Mouse (Mus musculus): ENCODE measurements around the gene Ggt5.

Gene Ggt5

DNA sequence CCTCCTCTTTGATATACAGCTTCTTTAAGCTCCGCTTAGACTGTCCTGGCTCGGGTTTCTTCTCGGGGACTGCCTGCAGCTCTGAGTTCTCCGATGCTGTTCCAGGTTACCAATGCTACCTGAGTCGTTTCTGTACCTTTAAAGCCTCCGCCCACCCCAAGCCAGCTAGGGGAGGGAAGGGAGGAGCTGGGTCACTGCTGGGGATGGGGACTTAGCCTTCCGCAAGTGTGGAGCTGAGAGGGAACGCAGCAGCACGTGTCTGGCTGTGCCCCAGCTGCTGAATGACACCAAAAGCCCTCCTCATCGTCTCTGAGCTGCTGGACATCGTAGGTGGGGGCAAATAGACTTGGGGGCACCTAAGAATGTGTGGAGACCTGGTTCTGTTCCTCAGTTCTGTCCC, 20.7 kb upstream of the Ggt5 start:
- DNase-seq (ENCODE audit: low spot score in 2 of 2) = no peak

- DNase-seq (ENCODE audit: low spot score in 2 of 2) = no peak
These were observed 20.3 kb upstream of the Ggt5 start for GRCm38 (mm10) chr10:75568851-75569250.

- DNase-seq (ENCODE audit: low spot score in 2 of 2) = no peak
These were observed 18.0 kb upstream of the Ggt5 start for GRCm38 (mm10) chr10:75570981-75571657.

- no peak for DNase-seq (ENCODE audit: low spot score in 2 of 2)
These were observed 17.2 kb upstream of the Ggt5 start for GRCm38 (mm10) chr10:75571937-75572336.

DNA sequence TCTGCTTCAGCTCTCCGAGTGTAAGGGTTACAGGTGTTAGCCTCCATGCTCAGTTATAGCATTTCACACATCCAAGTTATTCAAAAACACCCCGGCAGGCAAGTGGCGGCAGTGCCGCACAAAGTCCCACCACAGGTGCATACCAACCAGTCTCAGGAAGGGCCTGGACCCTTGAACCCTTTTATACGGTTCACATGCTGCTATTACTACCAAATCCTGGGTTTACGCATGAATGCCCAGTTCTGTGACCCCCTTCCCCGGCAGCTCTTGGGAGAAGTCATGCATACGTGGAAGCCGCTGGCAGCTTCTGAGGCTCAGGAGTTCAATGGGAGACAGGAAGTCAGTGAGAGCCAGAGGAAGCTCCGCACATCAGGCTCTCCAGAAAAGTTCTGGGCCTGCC, 16.0 kb upstream of the Ggt5 start:
- DNase-seq (ENCODE audit: low spot score in 2 of 2) = no peak

GRCm38 (mm10) chr10:75573965-75574364, 15.2 kb upstream of the Ggt5 start:
- DNase-seq (ENCODE audit: low spot score in 2 of 2) = no peak

- DNase-seq (ENCODE audit: low spot score in 2 of 2) = no peak
These were observed 10.0 kb upstream of the Ggt5 start for GRCm38 (mm10) chr10:75579129-75579528.

GRCm38 (mm10) chr10:75585876-75586552, 3.1 kb upstream of the Ggt5 start:
- DNase-seq (ENCODE audit: low spot score in 2 of 2) = peak; percentile 74 to 88

DNA sequence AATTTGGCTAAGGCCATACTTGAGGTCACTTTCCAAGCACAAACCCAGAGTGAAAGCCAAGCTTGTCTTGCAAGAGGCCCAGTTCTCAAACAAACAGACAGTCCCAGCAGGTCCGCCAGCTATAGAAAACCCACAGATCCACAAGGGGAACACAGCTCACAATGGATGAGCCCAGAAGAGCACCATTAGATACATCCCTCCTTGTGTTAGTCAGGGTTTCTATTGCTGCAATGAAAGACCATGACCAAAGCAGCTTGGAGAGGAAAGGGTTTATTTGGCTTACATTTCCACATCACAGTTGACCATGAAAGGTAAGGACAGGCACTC, 2.6 kb upstream of the Ggt5 start:
- no peak for DNase-seq (ENCODE audit: low spot score in 2 of 2)

DNA sequence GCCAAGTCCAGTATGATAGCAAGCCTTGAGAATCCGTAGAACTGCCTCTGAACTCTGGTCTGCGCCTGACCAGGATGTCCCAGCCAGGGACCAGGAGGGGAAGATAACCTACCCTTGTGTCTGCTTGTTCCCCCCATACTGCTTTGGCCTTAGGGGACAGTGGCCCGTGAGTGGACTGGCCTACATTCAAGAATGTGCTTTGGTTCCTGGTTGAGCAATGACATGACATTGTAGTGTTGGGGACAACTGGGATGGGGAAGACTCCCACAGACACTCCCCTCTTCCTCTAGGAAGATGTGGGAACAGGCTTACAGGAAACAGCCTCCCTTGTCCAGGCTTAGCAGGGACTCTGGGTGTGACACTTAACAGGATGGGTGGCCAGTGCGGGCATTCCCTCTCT, 1.4 kb upstream of the Ggt5 start:
- no peak for DNase-seq (ENCODE audit: low spot score in 2 of 2)

DNA sequence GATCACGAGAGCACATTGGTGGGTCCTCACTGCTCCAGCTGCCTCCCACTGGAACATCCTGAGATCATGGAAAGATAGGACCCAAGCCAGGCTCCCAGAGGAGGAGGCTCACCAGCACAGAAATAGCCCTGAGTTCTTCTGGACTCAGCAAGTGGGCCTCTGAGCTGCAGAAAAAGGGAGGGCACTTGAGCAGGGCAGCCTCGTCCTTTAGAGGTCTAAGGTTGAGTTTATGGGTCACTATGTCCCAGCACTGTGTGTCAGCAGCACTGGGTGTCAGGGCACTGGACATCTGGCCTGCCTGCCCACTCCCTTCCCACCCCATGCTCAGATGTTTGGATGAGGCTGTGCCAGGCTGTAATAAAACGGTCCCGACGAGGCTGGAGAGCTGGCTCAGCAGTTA, 804 bp upstream of the Ggt5 start:
- no peak for DNase-seq (ENCODE audit: low spot score in 2 of 2)

GRCm38 (mm10) chr10:75589651-75590050, 511 bp downstream of the Ggt5 start:
- no peak for DNase-seq (ENCODE audit: low spot score in 2 of 2)

- DNase-seq (ENCODE audit: low spot score in 2 of 2) = no peak
These were observed 2.2 kb downstream of the Ggt5 start for GRCm38 (mm10) chr10:75591211-75591894.

GRCm38 (mm10) chr10:75592585-75592984, 3.4 kb downstream of the Ggt5 start:
- DNase-seq (ENCODE audit: low spot score in 2 of 2) = no peak

- DNase-seq (ENCODE audit: low spot score in 2 of 2) = no peak
These were observed 6.8 kb downstream of the Ggt5 start for GRCm38 (mm10) chr10:75595981-75596380.

GRCm38 (mm10) chr10:75600189-75600730, 11.1 kb downstream of the Ggt5 start:
- DNase-seq (ENCODE audit: low spot score in 2 of 2) = no peak

- no peak for DNase-seq (ENCODE audit: low spot score in 2 of 2)
These were observed 16.2 kb downstream of the Ggt5 start for GRCm38 (mm10) chr10:75605162-75605846.

DNA sequence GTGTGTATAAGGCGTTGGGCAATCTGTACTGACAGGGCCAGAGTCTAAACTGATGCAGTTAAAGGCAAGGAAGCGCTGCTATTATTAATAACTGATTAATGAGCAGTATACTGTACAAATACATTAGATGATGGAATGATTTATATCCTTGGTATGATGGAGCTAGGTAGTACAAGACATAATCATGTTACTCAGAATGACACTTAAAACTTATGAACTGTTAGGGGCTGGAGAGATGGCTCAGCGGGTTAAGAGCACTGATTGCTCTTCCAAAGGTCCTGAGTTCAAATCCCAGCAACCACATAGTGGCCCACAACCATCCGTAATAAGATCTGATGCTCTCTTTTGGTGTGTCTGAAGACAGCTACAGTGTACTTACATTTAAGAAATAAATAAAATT, 18.1 kb downstream of the Ggt5 start:
- DNase-seq (ENCODE audit: low spot score in 2 of 2) = no peak

DNA sequence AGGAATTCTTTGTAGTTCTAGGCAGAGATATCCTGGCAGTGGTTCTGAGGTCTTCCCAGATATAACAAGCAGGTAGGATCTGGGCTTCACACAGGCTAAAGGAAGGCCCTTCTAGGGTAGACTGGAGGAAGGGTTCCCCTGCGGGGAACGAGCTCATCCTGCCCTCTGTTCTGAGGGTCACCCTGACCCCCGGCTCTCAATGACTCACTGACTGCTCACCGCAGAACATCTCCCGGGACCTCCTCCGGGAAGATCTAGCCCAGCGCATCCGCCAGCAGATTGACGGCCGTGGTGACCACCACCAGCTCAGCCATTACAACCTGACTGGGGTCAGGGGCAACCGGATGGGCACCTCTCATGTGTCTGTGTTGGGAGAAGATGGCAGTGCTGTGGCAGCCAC, 19.8 kb downstream of the Ggt5 start:
- DNase-seq (ENCODE audit: low spot score in 2 of 2) = no peak

DNA sequence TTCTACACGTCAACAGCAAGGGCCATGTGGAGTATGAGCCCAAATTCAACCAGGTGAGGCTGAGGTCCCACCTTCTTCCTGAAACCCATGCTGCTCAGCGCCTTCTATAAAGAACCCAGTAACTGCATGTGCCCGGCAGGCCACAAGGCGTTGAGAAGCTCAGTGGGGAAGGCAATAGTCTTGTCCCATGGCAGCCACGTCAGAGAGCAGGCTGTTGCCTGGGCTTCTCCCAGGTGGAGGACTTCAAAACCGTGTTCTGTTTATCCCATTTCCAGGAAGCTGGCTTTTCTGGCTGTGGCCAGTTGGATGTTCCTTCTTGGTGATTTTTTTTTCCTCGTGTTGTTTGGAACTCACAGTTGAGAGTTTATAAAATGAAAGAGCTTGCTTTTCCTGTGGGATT, 21.3 kb downstream of the Ggt5 start:
- no peak for DNase-seq (ENCODE audit: low spot score in 2 of 2)

GRCm38 (mm10) chr10:75616044-75616443, 26.9 kb downstream of the Ggt5 start:
- no peak for DNase-seq (ENCODE audit: low spot score in 2 of 2)

DNA sequence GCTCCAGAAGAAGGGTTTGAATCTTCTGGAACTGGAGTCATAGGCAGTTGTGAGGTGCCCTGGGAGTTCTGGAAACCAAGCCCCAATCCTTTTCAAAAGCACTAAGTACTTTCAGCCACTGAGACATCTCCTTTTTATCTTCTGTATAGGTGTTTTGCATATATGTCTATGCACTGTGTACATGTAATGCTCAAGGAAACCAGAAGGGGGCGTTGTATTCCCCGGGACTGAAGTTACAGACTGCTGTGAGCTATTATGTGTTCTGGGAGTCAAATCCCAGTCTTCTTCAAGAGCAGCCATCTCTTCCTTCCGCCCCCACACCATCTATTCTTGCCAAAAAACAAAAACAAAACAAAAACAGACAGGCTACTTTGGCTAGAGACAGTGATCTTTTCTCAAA, 31.7 kb downstream of the Ggt5 start:
- no peak for DNase-seq (ENCODE audit: low spot score in 2 of 2)
